Mouse (Mus musculus): ENCODE measurements around the gene Atp1a2. TPM values are rescaled to one million over a fixed set of nuclear protein-coding genes. Genes with fewer than 3 reads are reported as not detected.

Atp1a2 gene
- polyA plus RNA-seq, 1 experiment = 93.0 TPM

DNA sequence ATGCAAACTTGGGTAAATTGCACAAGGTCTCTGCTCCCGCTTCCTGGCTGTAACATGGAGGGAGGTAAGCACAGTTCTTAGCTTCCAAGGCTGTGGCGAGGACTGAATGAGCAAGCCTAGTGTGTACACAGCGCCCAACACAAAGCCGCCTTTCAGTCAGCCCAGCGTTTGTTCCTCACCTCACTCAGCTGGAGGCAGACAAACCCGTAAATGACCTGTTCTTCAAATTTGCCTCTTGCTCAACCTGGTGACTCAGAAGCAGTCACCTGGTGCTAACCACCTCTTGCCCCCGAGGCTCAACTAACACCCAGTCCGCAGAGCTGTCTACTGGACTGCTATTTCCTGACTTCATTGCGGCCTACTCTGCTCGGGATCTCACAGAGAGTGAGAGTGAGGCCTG, 10.1 kb upstream of the Atp1a2 start:
- H3K4me1 ChIP-seq (ENCODE audit: control insufficient read depth, insufficient read depth, low read length) = peaks cover 8% of the 10 kb centered on the region; the same call in 1 of the 2 replicates
- H3K4me3 ChIP-seq (replicated peaks; ENCODE audit: extremely low read depth, low read depth, low read length) = no peak overlapping the region
- 61% methylated on average over 10 of the region's 10 CpGs for WGBS
- 0 out of 2 replicates have a peak, but pooled peaks have one; percentile 21 for TF ChIP-seq POLR2A (IDR thresholded peaks at IDR 0.05; ENCODE audit: borderline replicate concordance, extremely low read depth, low read depth, low read length)
- TF ChIP-seq CTCF (IDR thresholded peaks at IDR 0.05; ENCODE audit: insufficient read depth, low read length) = no peak
- DNase-seq = no peak

- no peak for TF ChIP-seq POLR2A (IDR thresholded peaks at IDR 0.05; ENCODE audit: borderline replicate concordance, extremely low read depth, low read depth, low read length)
- DNase-seq = no peak
- 59% methylated on average over 6 of the region's 6 CpGs for WGBS
- Histone ChIP-seq H3K4me3 (replicated peaks; ENCODE audit: extremely low read depth, low read depth, low read length) (no peak overlapping the region), H3K4me1 (ENCODE audit: control insufficient read depth, insufficient read depth, low read length) (peaks cover 8% of the 10 kb centered on the region; the same call in 1 of the 2 replicates)
Measured at GRCm38 (mm10) chr1:172306885-172307284, 9.0 kb upstream of the Atp1a2 start.

DNA sequence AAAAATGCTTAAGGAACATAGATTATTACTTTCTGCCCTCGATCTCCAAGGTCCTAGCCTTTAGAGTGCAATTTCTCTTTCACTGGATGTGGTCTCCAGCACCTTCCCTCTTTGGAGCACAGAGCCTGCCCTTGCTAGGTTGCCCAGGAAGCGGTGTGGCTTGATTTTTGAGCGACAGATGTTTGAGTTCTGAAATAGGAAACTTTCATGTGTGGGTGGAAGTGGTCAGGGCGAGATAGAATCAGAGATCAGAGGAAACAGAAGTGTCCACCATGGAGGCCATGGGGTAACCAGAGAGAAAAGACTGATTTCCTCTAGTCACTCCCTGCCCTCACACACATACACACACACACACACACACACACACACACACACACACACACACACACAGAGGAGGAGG, 8.3 kb upstream of the Atp1a2 start:
- 39% methylated on average over 4 of the region's 4 CpGs for WGBS
- DNase-seq = no peak
- peaks cover 8% of the 10 kb centered on the region; the same call in 1 of the 2 replicates for H3K4me1 ChIP-seq (ENCODE audit: control insufficient read depth, insufficient read depth, low read length)
- H3K4me3 ChIP-seq (replicated peaks; ENCODE audit: extremely low read depth, low read depth, low read length) = no peak overlapping the region
- no peak for TF ChIP-seq CTCF (IDR thresholded peaks at IDR 0.05; ENCODE audit: insufficient read depth, low read length)
- no peak for TF ChIP-seq POLR2A (IDR thresholded peaks at IDR 0.05; ENCODE audit: borderline replicate concordance, extremely low read depth, low read depth, low read length)

DNA sequence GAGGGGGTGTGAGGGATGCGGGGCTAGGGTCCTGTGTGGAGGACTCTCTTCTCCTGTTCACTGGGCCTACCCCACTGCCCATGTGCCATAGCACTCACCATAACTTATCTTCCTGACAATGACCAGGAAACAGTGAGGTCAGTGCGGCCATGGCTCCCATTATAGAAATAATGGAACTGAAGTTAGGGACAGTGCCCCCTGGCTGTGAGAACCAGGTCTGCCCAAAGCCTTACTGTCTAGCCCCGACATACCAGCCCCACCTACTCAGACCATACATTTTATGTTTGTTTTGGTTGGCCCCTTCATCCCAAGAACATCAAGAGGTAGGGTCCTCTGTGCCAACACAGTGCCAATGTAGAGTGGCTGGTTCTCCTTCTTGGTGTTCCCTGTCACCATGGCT, 7.8 kb upstream of the Atp1a2 start:
- TF ChIP-seq POLR2A (IDR thresholded peaks at IDR 0.05; ENCODE audit: borderline replicate concordance, extremely low read depth, low read depth, low read length) (no peak), CTCF (IDR thresholded peaks at IDR 0.05; ENCODE audit: insufficient read depth, low read length) (peak; percentile 25; the same call in 1 of the 2 replicates)
- no peak for DNase-seq
- WGBS = 70% methylated on average over 3 of the region's 3 CpGs
- Histone ChIP-seq H3K4me3 (replicated peaks; ENCODE audit: extremely low read depth, low read depth, low read length) (no peak overlapping the region), H3K4me1 (ENCODE audit: control insufficient read depth, insufficient read depth, low read length) (peaks cover 8% of the 10 kb centered on the region; the same call in 1 of the 2 replicates)

- DNase-seq = no peak
- 87% methylated on average over 2 of the region's 2 CpGs for WGBS
- Histone ChIP-seq H3K4me1 (ENCODE audit: control insufficient read depth, insufficient read depth, low read length) (peaks cover 4% of the 10 kb centered on the region; the same call in 1 of the 2 replicates), H3K4me3 (replicated peaks; ENCODE audit: extremely low read depth, low read depth, low read length) (no peak overlapping the region)
- no peak for TF ChIP-seq POLR2A (IDR thresholded peaks at IDR 0.05; ENCODE audit: borderline replicate concordance, extremely low read depth, low read depth, low read length)
- TF ChIP-seq CTCF (IDR thresholded peaks at IDR 0.05; ENCODE audit: insufficient read depth, low read length) = no peak
Measured at GRCm38 (mm10) chr1:172305153-172305552, 7.3 kb upstream of the Atp1a2 start.

DNA sequence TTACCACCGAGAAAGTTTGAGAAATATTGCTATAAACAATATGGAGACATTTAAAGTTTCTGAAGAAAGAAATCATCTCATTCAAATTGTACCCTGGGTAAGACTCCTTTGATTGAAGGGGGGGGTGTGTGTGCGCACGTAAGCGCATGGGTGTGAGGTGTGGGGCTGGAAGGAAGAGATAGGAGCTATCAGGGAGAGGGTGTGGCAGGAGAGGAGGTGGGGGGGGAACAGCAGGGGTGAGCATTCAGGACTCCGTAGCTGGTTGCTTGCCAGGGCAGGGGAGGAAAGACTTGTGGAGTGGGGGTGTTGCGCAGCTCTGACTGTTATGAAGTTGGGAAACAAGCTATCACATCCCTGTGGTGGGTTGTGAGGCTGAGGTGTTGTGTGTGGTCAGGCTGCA, 6.6 kb upstream of the Atp1a2 start:
- WGBS = 77% methylated on average over 6 of the region's 6 CpGs

DNA sequence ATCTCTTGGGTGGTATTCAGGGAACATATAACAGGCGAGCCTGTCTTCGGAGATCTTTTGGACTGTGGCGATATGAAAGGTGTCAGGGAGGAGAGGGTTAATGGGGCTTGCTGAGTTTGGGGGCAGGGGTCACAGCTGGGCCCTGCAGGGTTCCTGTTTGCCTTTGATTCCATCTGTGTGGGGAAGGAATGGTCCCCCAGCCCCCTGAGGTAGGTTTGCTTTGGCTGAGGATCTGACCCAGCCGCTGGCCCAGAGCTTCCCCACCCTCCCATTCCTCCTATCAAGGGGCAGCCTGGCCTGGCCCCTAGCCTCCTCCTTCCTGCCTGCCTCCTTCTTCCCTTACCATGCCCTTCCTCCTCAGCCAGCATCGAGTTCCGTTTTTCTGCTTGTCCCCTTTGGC, 5.0 kb upstream of the Atp1a2 start:
- no peak overlapping the region for H3K4me3 ChIP-seq (replicated peaks; ENCODE audit: extremely low read depth, low read depth, low read length)
- WGBS = 43% methylated on average over 6 of the region's 6 CpGs

More for the DNA sequence above, 6.6 kb upstream of the Atp1a2 start:
- Histone ChIP-seq H3K4me1 (ENCODE audit: control insufficient read depth, insufficient read depth, low read length) (peaks cover 2% of the 10 kb centered on the region; the same call in 1 of the 2 replicates), H3K4me3 (replicated peaks; ENCODE audit: extremely low read depth, low read depth, low read length) (no peak overlapping the region)
- no peak for DNase-seq
- TF ChIP-seq CTCF (IDR thresholded peaks at IDR 0.05; ENCODE audit: insufficient read depth, low read length) (no peak), POLR2A (IDR thresholded peaks at IDR 0.05; ENCODE audit: borderline replicate concordance, extremely low read depth, low read depth, low read length) (no peak)

GRCm38 (mm10) chr1:172302311-172302710, 4.4 kb upstream of the Atp1a2 start:
- TF ChIP-seq POLR2A (IDR thresholded peaks at IDR 0.05; ENCODE audit: borderline replicate concordance, extremely low read depth, low read depth, low read length) = no peak
- Histone ChIP-seq H3K4me3 (replicated peaks; ENCODE audit: extremely low read depth, low read depth, low read length) (no peak overlapping the region), H3K4me1 (ENCODE audit: control insufficient read depth, insufficient read depth, low read length) (peaks cover 2% of the 10 kb centered on the region; the same call in 1 of the 2 replicates)
- no peak for DNase-seq
- 66% methylated on average over 3 of the region's 3 CpGs for WGBS

More for the DNA sequence above, 5.0 kb upstream of the Atp1a2 start:
- TF ChIP-seq CTCF (IDR thresholded peaks at IDR 0.05; ENCODE audit: insufficient read depth, low read length) = no peak
- no peak for TF ChIP-seq POLR2A (IDR thresholded peaks at IDR 0.05; ENCODE audit: borderline replicate concordance, extremely low read depth, low read depth, low read length)
- H3K4me1 ChIP-seq (ENCODE audit: control insufficient read depth, insufficient read depth, low read length) = peaks cover 2% of the 10 kb centered on the region; the same call in 1 of the 2 replicates
- no peak for DNase-seq

DNA sequence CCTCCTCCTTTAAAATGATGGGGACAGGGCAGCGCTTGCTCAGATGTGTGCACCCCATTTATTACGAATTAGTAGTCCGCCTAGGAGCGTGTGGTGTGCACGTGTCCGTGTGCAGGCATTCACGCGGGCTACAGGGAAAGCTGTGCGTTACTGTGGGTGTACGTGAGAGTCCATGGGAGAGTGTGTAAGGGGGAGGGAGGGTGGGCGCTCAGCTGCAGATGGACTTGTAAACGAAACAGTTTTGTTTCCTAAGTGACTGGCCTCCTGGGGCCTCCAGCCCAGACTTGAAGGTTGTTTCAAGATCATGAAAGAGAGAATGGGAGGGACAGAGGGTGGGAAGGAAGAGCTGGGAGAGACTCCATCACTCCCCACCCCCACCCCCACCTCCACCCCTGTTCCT, 3.3 kb upstream of the Atp1a2 start:
- TF ChIP-seq POLR2A (IDR thresholded peaks at IDR 0.05; ENCODE audit: borderline replicate concordance, extremely low read depth, low read depth, low read length) = no peak
- WGBS = 64% methylated on average over 12 of the region's 12 CpGs
- DNase-seq = no peak
- Histone ChIP-seq H3K4me1 (ENCODE audit: control insufficient read depth, insufficient read depth, low read length) (no peaks in the 10 kb centered on the region), H3K4me3 (replicated peaks; ENCODE audit: extremely low read depth, low read depth, low read length) (no peak overlapping the region)

DNA sequence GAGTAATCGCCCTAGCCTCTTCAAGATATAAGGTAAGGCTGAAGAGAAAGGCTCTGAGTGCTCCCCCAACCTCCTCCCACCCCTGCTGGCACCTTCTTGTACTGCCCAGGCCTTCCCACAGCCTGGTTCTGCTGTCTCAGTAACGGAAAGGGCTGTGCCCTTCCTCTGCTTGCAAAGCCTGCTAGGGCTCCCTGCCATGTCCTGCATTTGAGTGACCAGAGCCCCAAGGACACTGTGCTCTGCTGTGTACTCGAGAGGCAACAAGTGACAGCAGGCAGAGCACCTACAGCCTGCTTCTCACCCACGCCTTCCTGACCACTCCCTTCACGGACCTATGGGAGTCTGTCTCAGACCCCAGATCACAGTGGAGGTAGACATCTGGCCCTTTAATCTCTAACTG, 2.4 kb upstream of the Atp1a2 start:
- H3K4me1 ChIP-seq (ENCODE audit: control insufficient read depth, insufficient read depth, low read length) = no peaks in the 10 kb centered on the region
- no peak overlapping the region for H3K4me3 ChIP-seq (replicated peaks; ENCODE audit: extremely low read depth, low read depth, low read length)
- DNase-seq = no peak
- WGBS = 60% methylated on average over 5 of the region's 5 CpGs
- TF ChIP-seq POLR2A (IDR thresholded peaks at IDR 0.05; ENCODE audit: borderline replicate concordance, extremely low read depth, low read depth, low read length) (no peak), CTCF (IDR thresholded peaks at IDR 0.05; ENCODE audit: insufficient read depth, low read length) (no peak)
